Mouse (Mus musculus): ENCODE results near the gene Atp6v0c.

GRCm38 (mm10) chr17:24167891-24168505 lies 1.5 kb downstream of the Atp6v0c start:
- TF ChIP-seq POLR2A (IDR thresholded peaks at IDR 0.05; ENCODE audit: borderline replicate concordance, extremely low read depth, insufficient read depth, insufficient read length, poor library complexity, severe bottlenecking) (no peak), CTCF (IDR thresholded peaks at IDR 0.05; ENCODE audit: borderline replicate concordance, extremely low read depth, insufficient read depth, insufficient read length) (no peak)

All from brain, embryonic 14.5 days (tissue).